Mouse (Mus musculus): ENCODE results near the gene Mdga1.

Mdga1 gene

DNA sequence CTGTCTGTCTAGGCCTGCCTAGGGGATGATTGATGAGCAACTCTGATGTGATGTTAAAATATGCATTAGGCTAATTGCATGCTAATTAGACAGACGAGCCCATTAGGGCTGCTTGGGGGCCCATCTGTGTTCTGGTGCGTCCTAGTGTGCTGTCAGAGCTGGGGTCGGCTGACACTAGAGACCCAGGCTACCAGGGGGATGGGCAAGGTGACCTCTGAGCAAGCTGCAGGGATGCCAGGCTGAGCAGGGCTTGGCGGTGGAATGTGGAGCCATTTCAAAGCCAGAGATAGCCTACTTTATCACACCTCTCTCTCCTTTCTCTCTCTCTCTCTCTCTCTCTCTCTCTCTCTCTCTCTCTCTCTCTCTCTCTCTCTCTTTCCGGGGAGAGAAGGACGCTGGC is 49.8 kb downstream of the Mdga1 start:
- DNase-seq (ENCODE audit: low spot score in 2 of 2) = no peak

DNA sequence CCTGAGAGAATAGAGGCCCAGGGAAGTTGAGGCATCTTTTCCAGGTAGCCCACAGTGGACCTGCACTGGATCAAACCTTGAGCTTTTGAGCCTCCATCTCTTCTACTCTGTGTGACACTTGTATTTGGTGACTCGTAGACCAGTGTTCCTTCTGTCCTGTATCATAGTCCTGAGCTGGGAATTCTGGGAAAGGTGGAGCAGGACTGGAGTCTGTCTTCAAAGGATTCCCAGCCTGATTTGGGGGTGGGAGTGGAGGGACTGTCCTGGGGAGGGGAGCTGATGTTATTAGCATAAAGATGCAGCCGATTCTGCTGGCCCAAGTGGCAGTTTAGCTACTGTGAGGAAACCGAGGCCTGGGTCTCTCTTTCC is 50.4 kb downstream of the Mdga1 start:
- DNase-seq (ENCODE audit: low spot score in 2 of 2) = no peak

DNA sequence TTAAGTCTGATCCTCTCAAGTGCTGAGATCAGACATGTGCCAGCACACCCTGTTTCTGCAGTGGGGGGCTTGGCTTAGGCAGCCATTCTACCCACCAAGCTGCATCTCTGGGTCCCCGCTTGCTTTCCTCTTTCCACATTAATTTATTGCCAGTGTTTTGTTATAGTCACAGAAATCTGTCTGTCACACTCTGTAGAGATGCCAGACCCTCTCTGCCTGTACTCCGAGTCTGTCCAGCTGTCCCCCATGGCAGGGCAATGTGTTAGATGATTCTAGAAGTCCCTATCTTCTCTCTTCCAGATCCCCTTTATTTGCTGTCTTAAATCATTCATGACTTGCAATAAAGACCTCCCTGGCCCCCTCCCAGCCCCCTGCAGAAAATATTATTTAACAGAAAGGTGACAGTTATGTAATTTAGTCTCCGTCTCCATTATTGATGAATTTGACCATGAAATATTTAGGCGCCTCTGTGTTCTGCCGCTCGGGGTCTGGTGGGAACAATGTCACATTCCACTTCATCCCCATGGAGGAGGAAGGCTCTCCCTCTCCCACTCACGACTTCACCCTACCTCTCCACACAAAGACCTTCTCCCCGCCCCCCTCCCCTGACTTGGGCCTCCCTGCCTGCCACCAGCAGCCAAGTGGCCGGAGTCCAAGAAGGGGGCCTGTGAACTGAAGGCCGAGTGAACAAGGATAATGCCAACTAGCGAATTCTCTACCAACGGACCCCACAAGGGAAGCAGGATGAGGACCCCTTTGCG is 50.9 kb downstream of the Mdga1 start:
- DNase-seq (ENCODE audit: low spot score in 2 of 2) = no peak

DNA sequence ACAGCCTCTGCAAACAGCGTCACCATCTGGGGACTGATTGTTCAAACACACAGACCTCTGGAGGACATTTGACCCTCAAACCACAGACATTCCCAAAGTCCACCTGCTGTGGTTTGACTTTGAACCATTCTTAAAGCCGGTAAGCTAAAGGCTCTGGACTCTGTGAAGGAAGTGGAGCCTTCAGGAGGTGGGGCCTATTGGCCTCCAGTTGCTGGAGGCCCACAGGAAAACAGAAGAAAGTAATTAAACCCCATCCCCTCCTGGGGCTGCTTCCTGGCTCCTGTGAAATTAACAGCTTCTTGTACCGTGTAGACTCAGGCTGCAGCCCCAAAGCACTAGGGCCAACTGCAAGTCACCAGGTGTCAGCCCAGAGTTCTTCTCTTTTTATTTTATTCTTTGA is 52.9 kb downstream of the Mdga1 start:
- no peak for DNase-seq (ENCODE audit: low spot score in 2 of 2)

DNA sequence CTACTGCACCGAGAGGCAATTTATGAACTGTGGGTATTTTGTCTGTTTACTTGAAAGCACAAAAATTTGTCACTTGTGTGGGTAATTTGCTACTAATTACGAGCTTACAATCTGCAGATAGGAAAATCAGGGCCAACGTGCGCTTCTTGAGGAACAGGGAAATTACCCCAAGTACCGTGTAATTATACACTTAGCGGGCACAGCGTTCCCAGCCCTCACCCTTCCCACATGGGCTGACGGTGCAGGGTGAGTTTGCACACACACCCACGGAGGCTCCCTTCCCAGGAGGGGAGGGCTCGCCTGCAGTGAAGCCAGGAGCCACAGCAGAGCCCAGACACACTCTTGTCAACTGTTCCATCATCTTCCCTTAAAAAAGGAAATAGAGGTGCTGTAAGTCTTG is 54.1 kb downstream of the Mdga1 start:
- DNase-seq (ENCODE audit: low spot score in 2 of 2) = no peak

DNA sequence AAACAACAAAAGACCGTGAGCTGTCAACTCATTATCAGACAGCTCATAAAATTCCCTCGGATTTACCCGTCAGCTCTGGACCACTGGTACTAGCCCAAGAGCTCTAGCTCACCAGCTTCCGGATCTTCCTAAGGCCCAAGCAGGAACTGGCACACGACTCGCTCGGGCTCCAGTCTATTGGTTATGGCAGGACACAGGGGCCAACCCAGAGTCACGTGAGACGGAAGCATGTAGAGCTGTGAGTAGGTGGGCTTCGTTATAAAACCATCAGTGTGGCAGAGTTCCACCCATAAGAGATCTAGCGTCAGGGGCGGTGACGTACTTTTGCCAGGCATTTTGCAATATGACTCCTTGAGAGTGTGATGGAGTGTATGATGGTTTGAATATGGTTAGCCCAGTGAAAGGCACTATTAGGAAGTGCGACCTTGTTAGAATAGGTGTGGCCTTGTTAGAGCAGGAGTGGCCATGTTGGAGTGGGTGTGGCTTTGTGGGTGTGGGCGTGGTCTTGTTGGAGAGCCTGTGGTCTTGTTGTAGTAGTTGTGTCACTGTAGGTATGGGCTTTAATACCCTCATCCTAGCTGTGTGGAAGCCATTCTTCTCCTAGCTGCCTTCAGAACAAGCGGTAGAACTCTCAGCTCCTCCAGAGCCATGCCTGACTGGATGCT is 56.5 kb downstream of the Mdga1 start:
- no peak for DNase-seq (ENCODE audit: low spot score in 2 of 2)

DNA sequence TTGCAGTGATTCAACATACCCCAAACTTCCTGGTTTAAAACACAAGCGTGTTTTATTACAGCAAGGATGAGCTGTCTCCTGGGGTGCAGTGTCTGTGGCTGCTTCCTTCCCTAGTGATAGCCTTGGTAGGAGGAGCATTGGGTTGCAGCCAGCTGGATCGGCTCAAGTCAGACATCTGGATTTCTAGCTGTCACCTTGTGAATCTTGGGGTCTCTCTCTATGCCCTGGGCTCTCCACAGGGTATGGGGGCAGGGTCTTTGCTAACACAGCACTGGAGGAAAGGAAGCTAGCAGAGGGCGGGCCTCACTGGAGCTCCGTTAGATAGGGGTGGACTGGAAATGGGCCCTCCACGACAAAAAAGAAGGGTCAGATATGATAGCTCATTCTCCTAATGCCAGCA is 57.2 kb downstream of the Mdga1 start:
- DNase-seq (ENCODE audit: low spot score in 2 of 2) = no peak

DNA sequence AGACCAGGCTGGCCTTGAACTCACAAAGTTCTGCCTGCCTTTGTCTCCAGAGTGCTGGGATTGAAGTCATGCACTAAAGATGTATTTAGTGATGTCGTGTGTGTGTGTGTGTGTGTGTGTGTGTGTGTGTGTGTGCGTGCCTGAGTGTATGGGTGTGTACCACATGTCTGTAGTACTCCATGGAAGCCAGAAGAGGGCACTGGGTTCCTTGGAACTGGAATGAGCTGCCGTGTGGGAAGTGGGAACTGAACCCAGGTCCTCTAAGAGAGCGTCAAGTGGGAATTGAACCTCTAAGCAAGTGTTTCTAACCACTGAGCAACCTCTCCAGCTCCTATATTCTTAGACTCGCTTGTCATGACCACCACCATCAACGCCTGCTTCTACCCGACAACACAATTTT is 60.9 kb downstream of the Mdga1 start:
- no peak for DNase-seq (ENCODE audit: low spot score in 2 of 2)

DNA sequence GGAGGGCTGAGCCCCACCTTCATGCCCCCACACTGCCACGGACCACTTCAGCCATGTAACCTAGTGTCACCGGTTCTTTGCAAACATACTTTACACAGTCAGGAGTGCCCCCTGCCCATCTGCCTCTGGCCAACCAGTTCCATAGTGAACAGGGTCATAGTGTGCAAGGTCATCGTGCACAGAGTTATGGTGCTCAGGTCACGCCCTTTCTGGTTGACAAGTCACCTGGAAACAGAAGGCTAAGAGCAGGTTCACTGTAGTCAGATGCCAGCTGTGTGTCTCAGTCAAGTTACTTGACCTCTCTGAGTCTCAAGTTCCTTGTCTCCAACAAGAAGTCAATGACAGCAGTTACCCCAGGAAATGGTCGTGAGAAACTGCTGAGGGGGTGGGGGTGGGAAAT is 65.2 kb downstream of the Mdga1 start:
- DNase-seq (ENCODE audit: low spot score in 2 of 2) = no peak

DNA sequence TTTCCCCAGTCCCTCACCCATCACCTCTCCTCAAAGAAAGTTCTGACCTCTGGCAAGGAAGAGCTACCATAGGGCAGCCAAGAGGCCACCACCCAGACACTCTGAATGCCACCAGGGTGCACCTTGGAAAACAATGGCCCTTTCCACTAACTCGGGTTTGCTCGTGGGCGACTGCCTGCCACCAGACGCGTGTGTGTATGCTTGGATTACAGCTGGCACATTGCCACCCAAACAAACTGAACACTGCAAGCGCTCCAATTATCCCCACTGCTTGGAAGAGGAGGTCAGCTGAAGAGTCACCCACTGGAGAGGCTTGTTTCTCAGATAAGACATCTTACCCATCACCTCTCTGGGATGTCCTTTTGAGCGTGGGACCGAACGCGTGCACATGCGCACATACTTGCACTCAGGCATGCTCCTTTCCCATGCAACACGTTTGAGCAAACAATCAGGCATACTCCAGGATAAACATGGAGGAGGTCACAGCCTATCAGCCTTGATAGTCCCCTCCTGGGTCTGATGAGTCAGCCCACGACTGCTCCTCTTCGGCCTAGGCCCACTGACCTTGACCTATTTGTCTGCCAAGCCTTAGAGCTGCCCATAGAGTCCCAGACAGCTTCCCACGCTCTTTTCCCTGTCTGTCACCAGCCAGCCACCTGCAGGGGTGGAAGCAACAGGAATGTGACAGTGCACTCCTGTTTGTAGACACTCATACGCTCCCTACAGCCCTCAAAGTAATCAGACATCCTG is 67.3 kb downstream of the Mdga1 start:
- DNase-seq (ENCODE audit: low spot score in 2 of 2) = no peak

DNA sequence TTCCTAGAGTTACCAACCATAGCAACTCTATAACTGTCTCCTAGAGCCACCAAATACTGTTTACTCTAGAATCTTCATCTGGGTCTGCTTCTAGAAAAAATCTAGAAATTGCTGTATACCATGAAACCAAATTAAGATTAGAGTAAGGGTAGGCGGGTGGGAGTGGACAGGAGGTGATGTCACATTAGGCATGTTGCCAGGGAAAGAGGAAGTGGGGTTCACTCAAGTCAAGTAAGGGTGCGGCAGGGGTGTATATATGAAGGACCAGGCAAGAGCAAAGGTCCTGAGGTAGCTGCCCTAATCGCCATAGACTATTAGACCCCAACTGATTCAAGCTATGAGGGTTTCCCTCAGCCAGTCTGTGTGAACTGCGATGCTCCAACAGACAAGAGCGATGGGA is 69.6 kb downstream of the Mdga1 start:
- DNase-seq (ENCODE audit: low spot score in 2 of 2) = no peak

DNA sequence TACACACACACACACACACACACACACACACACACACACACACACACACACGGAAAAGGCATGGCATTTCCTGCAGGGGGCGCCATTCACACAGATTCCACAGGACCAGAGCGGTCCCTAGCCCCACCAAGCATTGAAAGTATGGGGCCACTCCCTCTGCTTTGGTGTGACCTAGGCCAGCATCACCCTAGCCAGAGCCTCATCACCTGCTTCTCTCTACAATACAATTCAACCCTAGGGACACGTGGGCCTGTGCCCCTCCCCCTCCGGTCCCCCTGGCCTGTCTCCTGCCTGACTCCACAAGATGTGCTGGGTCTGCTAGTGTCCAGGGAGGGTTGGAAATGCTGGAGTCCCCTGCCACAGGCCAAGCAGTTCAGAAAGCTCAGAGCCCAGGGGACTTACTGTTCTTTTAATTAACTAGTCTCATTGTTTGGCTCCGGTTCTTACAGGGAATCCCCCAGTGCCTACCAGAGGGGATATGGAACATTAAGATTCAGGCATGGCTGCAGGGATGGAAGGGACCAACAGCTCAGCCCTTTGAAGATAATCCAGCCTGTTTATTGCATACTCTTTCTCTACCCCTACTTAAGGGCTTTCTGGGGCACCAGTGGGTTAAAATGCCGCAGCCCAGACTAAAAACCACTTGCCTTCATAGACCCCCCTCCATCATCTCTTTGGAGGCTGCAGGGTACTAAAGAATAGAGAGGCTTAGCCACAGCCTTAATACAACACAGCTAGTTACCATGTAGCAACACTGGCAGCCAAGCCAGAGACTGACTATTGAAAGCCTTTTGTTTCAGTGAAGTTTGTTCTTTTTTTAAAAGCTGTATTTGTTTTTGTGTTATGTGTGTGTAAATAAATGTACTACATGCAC is 73.5 kb downstream of the Mdga1 start:
- peak in 1 of 2 experiments; percentile 22 for DNase-seq (ENCODE audit: low spot score in 2 of 2)

DNA sequence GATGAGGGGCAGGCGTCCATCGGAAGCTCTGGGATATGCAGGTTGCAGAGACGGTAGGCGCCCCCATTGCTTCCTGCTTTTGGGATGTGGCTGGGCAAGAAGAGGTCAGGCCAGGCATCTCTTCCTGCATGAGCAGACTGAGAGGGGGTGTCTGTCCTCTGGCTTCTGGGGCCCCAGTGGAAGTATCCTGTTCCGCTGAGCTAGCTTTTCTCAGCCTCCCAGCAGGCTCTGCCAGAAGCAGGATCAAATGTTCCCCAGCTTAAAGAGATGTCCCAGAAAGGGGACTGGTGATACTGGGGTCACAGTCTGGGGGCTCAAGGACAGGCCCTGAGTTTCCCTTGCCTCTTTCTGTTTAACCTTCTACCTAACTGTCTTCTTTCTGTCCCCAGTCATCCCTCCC is 74.3 kb downstream of the Mdga1 start:
- no peak for DNase-seq (ENCODE audit: low spot score in 2 of 2)

DNA sequence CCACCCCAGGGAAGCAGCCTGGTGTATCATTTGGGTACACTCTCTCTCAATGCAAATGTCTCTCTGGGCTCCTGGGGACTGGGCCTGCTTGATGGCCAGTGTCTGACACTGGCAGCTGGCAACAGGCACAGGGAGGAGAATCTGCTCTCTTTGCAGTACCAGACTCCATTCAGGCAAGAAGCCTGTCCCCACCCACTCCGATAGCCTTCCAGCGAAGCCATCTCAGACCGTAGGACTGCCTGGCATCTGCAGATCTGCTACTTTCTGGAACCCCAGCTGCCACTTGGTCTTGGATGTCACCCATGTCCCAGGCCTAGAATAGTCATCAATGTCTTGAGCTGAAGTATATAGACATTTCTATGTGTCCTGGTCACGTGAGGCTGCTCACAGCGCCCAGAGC is 74.9 kb downstream of the Mdga1 start:
- DNase-seq (ENCODE audit: low spot score in 2 of 2) = no peak

DNA sequence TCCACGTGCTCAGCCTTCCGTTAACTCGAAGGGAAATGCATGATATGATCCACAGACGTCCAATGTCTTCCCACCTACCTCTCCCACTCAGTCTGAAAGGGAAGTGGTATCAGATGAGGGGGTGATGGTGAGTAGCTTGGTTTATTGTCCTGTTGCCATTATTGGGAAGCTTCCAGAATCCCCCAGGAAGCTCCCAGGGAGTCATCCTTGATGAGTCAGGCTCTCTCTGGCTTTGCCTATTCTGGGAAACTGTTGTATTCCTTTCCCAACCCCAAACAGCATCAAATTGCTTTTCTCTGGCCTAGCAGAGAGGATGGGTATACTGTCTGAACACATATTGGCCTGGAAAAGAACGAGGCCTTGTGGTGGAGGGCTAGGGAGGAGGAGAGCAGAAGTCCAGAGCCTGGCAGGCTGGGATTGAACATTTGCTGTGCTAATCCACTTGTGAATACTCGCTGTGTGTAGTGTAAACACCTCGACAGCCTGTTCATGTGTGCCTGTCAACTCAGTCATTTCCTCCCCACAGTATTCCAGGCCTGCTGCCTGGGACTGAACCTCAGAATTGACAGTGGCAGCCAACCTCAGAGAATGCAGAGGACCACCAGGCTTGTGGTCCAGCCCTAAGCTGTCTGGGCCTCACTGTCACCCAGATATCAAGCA is 79.3 kb downstream of the Mdga1 start:
- no peak for DNase-seq (ENCODE audit: low spot score in 2 of 2)

DNA sequence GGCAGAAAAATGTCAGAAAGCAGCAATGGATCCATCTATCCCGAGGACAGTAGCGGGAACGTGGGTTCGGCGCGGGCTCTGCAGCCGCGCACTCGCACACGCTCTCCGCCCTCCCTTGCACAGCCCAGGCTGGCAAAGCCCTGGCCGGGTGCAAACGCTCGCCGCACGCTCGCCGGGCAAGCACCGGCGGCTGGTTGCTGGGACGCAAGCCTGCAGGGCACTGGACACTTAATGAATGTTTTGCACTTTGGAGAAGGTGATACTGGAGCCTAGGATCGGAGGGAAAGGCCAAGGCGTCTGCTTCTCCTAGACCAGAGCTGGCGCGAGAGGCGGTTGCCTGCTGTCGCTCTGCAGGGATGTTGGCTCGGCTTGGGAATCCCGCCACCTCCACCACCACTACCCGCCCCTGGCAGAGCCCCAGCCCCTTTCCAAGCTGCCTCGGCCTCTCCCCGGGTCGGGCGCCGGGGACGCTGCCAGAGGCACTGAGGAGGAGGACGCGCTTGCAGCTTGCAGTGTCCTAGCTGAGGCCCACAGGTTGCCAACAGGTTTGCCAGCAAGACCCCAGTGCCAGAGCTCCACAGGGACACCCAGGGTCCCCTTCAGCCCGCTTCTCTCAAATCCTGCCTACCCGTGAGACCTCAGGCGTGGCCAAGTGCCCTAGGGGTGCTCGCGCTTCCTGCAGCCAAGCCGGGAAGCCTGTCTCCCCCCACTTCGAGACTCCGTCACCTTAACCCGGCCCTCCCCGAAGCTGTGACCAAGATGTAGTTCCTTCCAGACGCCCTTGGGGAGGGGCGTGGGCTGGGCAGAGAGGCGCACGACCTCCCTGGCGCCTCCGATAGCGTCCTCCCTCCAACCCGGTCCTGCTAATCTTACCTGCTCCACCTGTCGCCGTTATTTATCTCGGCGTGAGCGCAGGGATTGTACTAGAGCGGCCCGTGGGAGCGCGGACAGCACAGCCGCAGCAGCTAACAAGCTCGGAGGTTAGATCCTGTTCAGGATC is 80.6 kb downstream of the Mdga1 start:
- DNase-seq (ENCODE audit: low spot score in 2 of 2) = no peak

DNA sequence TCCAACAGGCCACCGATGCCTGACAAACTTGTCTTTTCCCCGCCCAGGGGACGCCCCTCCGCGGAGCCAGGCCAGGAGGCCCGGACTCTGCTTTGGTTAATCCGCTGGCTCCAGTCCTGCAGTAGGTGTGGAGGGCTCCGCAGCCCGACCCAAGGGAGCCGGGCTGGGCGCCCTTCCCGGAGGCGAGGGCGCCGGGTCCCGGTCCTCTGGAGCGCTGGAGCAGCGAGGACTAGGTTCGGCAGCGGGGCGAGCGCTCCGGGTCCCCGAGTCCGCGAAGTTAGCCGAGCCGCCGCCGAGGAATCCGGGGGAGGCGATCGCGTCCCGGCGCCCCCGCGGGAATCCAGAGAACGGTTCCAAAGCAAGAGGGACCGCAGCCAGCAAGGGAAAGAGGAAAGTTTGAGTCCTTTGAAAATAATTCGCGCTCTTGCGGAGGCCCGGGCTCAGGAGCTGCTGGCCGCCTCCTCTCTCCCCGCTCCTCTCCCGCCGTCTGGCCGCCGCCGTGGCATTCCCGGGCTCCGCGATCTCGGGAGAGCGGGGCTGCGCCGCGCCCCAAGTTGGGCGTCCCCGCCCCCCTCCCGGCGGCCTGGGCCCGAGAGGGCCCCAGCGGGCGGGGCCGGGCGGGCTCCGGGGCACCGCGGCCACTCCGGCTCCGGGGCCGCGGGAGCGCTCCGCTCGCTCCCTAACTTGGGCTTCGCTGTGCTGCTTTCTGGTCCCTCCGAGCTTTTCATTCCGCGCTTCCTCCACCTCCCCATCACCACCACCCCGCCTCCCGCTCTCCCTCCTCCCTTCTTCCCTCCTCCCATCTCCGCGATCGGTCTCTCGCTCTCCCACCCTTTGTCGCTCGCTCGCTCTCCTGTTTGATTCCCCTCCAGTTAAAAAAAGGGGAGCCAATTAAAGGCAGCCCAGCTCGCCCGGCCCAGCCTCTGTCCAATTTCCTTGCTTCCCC is 81.7 kb downstream of the Mdga1 start:
- DNase-seq (ENCODE audit: low spot score in 2 of 2) = no peak

DNA sequence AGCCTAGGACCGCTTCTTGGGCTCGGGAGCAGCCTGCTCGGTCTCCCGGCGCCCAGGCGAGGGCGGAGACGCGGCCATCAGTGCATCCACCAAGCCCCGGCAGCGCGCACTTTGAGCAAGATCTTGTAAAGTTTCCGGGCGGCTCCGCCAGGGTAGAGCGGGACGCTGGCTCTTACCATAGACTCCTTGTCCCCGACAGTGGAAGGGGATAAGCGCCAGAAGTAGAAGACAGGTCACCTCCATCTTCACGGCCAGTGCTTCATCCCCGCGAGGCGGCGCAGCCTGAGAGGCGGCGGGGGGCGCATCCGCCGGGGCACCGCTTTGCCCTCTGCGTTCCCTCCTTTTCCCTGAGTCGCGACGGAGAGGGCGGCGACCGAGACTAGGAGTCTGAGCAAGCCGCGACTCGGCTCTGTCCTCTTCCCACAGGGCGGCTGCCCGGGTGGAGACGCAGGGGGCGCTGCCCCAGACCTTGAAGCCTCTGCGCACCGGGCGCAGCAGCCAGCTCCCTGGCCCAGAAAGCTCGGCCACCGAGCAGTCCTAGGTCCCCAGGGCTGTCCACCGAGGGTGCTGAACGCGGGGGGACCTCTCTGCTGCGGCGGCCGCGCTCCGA is 82.5 kb downstream of the Mdga1 start:
- DNase-seq (ENCODE audit: low spot score in 2 of 2) = peak in 1 of 2 experiments; percentile 32
